Mouse (Mus musculus): ENCODE measurements around the gene Nfib. TPM values are rescaled to one million over a fixed set of nuclear protein-coding genes. Genes with fewer than 3 reads are reported as not detected.
A peak's percentile ranks its signal among the peaks of the same experiment; 100 is the strongest.

The Nfib gene
- polyA plus RNA-seq (2016; fragmentation: Nextera tagmentation; extraction: Ambion mirVana): 58.4 and 63.1 TPM in 2 replicates

DNA sequence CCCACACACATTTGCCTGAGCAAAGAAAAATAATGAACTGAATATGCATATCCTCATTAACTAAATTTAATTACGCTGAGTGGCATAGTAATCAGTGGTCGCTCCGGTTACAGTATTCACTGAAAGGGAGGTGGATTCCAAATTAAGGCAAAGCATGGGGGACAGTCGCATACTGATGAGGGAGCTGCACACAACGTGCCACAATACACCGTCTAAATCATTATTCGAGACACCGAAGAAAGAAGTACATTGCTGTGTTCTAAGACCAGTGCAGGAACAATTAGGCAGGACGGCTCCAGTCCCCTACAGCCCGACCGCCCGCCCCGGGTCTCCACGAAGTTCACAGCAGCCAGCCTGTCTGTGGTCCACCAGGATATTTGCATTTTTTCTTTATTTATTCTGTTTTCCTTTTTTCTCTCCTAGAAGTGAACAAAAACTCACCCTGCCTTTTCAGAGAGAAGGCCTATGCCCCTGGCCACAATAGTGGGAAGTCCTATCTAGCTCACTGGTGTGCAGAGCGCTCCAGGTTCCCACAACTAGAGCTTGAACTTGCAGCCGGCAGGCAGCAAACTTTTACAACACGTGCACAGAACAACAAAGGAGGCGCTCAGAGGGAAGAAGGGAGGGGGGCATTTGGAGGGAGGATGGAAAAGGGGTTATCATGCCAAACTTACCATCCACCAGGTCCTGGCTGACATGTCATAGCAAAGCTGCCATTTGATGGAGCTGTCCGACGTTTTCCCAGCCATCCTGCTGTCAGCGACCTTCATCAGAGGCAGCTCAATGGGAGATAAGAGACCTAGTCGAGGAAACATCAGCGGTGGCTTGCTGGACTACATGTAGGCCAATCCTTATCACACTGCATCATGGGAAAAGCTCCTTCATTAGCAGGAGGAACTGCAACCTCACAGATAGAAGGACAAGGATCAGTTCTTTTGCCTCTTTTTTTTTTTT is at the start of gene Nfib:
Gene Nfib (minus strand): TSS at position 910 of the 954 bp plus-strand sequence.
- Histone ChIP-seq H3K36me3 (no peaks in the 10 kb centered on the region), H3K9me3 (replicated peaks) (no peaks in the 10 kb centered on the region), H3K9ac (no peak within 1 kb of the TSS), H3K4me3 (peak within 1 kb of the TSS; percentile 10; the same call in 1 of the 2 replicates), H3K27me3 (no peaks in the 10 kb centered on the region), H3K27ac (peak within 1 kb of the TSS; percentile 82), H3K4me2 (replicated peaks) (peak within 1 kb of the TSS; percentile 38), H3K4me1 (peaks cover 36% of the 10 kb centered on the region)
- 26% methylated on average over 23 of the region's 23 CpGs for WGBS
- ATAC-seq (ENCODE audit: low FRiP score): peak; percentile 94

DNA sequence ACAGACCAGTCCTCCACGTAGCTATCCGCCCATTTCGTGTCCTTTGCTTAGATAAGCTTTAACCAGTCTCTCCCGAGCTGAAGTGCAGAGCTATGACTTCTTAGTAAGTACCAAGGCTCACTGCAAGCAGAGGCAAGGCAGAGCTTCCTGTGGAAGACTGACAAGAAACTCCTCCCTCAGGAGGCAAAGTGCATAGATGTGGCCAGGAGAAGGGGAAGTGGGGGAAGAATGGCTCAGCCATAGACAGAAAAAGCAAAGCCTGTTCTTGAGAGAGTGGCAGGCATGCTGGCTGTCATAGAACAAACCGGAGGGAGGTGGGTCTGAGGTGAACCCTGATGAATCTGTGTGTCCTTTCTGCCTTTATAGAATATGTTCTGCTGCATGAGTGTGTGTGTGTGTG is 30.2 kb upstream of the Nfib start:
- WGBS: 72% methylated on average over 5 of the region's 5 CpGs
- no peak for ATAC-seq (ENCODE audit: low FRiP score)
- H3K27me3 ChIP-seq: no peaks in the 10 kb centered on the region
- no peak overlapping the region for H3K27ac ChIP-seq
- H3K36me3 ChIP-seq: no peaks in the 10 kb centered on the region
- H3K9me3 ChIP-seq (replicated peaks): no peaks in the 10 kb centered on the region
- no peaks in the 10 kb centered on the region for H3K4me1 ChIP-seq
- no peak overlapping the region for H3K4me3 ChIP-seq
- H3K9ac ChIP-seq: no peak overlapping the region
- H3K4me2 ChIP-seq (replicated peaks): no peak overlapping the region

DNA sequence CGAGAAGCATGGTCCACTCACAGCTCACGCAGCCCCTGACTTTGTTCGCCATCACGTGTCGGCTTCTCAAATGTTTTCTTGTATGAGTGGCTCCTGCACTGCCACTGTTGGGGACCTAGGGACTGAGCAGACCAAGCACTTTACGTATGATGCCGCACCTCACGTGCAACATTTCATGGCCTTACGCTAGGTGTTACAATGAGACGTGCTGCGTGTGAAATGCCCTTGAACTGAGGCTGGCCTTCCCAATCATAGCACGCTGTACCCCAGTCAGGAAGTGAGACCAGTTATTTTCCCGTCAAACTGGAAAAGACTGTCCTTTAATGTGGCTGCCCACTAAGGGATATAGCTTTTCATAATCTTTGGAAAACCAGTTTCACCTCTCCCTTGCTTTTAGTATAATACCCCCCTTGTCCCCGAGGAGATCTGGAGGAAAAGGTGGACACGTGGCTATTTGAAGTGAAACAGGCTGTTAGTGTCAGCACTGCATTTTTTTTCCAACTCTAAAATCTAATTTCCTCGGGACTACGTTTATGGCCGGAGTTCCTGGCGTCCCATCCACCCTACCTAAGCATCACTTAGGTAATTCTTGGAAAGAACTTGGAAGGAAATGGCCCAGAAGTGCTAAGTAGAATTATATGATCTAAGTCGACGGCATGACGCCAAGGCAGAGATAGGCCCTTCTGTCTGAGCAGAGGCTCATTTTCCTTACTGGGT is 29.4 kb upstream of the Nfib start:
- no peak overlapping the region for H3K4me3 ChIP-seq
- whole genome bisulfite sequencing: 87% methylated on average over 22 of the region's 22 CpGs
- no peaks in the 10 kb centered on the region for H3K4me1 ChIP-seq
- no peak overlapping the region for H3K4me2 ChIP-seq (replicated peaks)
- H3K9me3 ChIP-seq (replicated peaks): no peaks in the 10 kb centered on the region
- H3K36me3 ChIP-seq: no peaks in the 10 kb centered on the region
- H3K27ac ChIP-seq: no peak overlapping the region
- no peak for ATAC-seq (ENCODE audit: low FRiP score)
- H3K9ac ChIP-seq: no peak overlapping the region
- no peaks in the 10 kb centered on the region for H3K27me3 ChIP-seq

DNA sequence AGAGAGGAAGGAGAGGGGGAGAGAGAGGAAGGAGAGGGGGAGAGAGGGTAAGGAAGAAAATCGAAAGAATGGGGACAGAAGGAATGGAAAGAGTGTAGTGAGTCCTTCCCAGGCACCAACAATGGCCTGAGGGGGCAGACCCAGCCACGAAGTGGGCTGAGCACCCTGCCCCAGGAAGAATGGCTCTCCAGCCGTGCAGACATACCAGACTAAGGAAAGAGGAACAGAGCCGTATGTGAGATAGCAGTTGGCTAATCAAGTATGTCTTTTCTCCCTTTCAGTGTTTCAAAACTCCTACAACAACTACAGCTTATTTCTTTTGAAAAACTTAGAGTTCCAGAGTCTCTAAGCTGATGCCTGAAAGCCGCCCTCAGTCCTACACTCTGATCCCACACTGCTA is 28.8 kb upstream of the Nfib start:
- WGBS: 54% methylated on average over 5 of the region's 5 CpGs
- no peak for ATAC-seq (ENCODE audit: low FRiP score)

DNA sequence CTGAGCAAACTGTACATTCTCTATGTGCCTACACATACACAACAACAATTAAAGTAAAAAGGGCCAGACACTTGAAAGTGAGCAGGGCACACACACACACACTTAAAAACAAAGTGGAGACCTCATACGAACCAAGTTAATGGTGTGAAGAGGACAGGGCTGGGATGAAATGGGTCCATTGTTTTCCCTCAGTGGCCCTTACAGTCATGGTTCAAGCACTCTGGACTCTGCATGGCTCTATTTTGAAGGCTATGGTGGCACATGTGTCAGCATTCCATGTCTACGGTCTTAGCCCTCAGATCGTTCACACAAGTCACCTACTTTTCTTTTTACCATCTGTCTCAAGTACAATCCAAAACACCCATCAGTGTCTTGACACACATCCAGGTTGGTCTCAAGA is 28.1 kb upstream of the Nfib start:
- no peak overlapping the region for H3K4me2 ChIP-seq (replicated peaks)
- H3K9ac ChIP-seq: no peak overlapping the region
- H3K27me3 ChIP-seq: no peaks in the 10 kb centered on the region
- WGBS: 78% methylated on average over 3 of the region's 3 CpGs
- H3K36me3 ChIP-seq: no peaks in the 10 kb centered on the region
- no peak overlapping the region for H3K4me3 ChIP-seq
- H3K4me1 ChIP-seq: no peaks in the 10 kb centered on the region
- ATAC-seq (ENCODE audit: low FRiP score): no peak
- no peak overlapping the region for H3K27ac ChIP-seq
- no peaks in the 10 kb centered on the region for H3K9me3 ChIP-seq (replicated peaks)

More for the DNA sequence above, 28.8 kb upstream of the Nfib start:
- H3K27me3 ChIP-seq: no peaks in the 10 kb centered on the region
- H3K9me3 ChIP-seq (replicated peaks): no peaks in the 10 kb centered on the region
- no peak overlapping the region for H3K27ac ChIP-seq
- H3K4me2 ChIP-seq (replicated peaks): no peak overlapping the region
- H3K4me3 ChIP-seq: no peak overlapping the region
- no peak overlapping the region for H3K9ac ChIP-seq
- H3K4me1 ChIP-seq: no peaks in the 10 kb centered on the region
- H3K36me3 ChIP-seq: no peaks in the 10 kb centered on the region

DNA sequence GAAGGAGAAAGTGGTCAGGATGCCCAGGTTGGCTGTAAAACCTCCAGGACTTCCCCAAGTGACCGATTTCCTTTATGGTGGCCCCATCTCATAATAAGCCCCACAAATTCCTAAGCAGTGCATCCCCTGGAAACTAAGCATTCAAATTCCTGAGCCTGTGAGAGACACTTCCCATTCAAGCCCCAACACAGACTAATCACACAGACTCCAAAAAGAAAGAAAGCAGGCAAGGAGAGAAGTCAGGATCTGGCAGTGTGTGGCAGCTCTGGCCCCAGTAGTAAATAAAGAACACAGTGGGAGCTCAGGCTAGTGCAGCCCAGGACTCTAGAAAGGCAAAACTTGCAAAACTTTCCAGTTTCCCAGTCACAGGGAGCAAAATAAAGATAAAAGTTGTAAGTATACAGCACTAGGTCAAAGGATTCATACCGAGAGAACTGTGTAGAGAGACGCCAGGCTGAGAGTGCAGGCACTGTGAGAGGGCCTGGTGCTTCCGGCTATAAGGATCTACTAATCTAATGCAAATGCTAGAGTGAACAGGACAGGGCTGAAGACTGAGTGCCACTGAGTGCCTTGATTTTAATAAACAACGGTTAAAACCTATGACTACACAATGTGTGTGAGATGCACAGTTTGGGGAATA is 24.8 kb upstream of the Nfib start:
- WGBS: 31% methylated on average over 5 of the region's 5 CpGs
- H3K9me3 ChIP-seq (replicated peaks): no peaks in the 10 kb centered on the region
- H3K9ac ChIP-seq: no peak overlapping the region
- H3K4me3 ChIP-seq: no peak overlapping the region
- ATAC-seq (ENCODE audit: low FRiP score): 0 out of 2 replicates have a peak, but pooled peaks have one; percentile 32
- no peaks in the 10 kb centered on the region for H3K27me3 ChIP-seq
- peak overlapping the region; percentile 70 for H3K27ac ChIP-seq
- no peak overlapping the region for H3K4me2 ChIP-seq (replicated peaks)
- no peaks in the 10 kb centered on the region for H3K4me1 ChIP-seq
- H3K36me3 ChIP-seq: no peaks in the 10 kb centered on the region

DNA sequence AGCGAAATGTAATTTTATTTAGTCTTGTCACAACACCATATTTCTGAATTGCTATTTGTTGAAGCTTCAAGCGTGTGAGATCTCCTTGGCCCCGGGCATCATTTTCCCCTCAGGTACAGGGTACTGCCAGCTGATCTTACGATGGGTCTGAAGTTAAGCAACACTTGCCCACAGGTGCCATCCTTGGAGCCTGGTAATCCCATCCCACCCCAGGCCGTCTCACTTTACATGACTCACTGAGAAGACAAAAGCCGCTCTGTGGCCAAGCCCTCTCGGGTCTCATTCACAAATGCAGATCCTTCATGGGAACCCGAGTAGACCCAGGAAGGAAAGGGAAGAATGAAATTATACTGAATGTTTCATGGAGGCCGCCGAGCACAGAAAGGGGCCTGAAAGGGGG is 18.5 kb upstream of the Nfib start:
- Histone ChIP-seq H3K36me3 (no peaks in the 10 kb centered on the region), H3K27me3 (no peaks in the 10 kb centered on the region), H3K4me2 (replicated peaks) (no peak overlapping the region), H3K4me1 (no peaks in the 10 kb centered on the region), H3K27ac (no peak overlapping the region), H3K4me3 (no peak overlapping the region), H3K9me3 (replicated peaks) (peaks cover 12% of the 10 kb centered on the region), H3K9ac (no peak overlapping the region)
- ATAC-seq (ENCODE audit: low FRiP score): no peak
- 65% methylated on average over 10 of the region's 10 CpGs for WGBS

DNA sequence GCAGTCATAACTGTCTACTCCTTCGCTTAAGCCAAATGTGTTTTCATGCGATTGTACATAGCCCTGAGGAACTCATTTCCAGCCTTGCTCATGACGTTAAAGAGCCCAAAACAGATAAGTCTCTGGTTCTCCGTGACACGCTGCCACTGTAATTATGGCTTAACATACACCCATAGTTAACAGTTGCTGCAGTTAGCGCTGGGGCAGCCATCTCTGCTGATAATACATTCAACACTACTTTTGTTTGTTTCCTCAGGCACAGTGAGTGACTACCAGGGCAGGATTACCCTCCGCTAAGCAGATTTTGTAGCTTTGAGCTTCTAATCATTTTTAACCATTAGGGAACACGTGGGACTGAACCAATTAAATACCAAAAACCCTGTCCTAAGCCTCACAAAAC is 17.5 kb upstream of the Nfib start:
- H3K27me3 ChIP-seq: no peaks in the 10 kb centered on the region
- H3K9ac ChIP-seq: no peak overlapping the region
- H3K4me2 ChIP-seq (replicated peaks): no peak overlapping the region
- H3K4me3 ChIP-seq: no peak overlapping the region
- H3K9me3 ChIP-seq (replicated peaks): peaks cover 15% of the 10 kb centered on the region
- no peaks in the 10 kb centered on the region for H3K4me1 ChIP-seq
- H3K36me3 ChIP-seq: no peaks in the 10 kb centered on the region
- ATAC-seq (ENCODE audit: low FRiP score): no peak
- no peak overlapping the region for H3K27ac ChIP-seq
- WGBS: 87% methylated on average over 8 of the region's 8 CpGs

DNA sequence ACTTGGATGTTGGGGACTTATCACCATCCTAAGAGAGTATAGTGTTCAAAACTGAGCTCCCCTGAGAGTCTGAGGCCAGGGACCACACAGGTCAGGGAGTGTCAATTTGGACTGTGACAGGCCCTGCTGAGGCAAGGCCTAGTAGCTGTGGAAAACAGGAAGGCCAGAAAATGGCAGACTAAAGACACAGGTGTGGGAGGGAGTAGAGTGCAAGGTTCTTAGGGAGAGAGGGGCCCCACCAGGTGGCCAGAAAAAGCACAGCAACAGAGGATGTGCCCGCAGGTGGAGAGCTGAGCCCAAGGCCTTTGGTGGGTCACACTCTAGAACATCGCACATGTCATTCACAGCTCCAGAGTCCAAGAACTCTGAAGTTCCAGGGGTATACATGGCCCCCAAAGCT is 10.3 kb upstream of the Nfib start:
- Histone ChIP-seq H3K9ac (no peak overlapping the region), H3K27ac (no peak overlapping the region), H3K4me1 (no peaks in the 10 kb centered on the region), H3K9me3 (replicated peaks) (peaks cover 11% of the 10 kb centered on the region), H3K27me3 (no peaks in the 10 kb centered on the region), H3K4me3 (no peak overlapping the region), H3K4me2 (replicated peaks) (no peak overlapping the region), H3K36me3 (no peaks in the 10 kb centered on the region)
- ATAC-seq (ENCODE audit: low FRiP score): no peak
- WGBS: 83% methylated on average over 2 of the region's 2 CpGs

DNA sequence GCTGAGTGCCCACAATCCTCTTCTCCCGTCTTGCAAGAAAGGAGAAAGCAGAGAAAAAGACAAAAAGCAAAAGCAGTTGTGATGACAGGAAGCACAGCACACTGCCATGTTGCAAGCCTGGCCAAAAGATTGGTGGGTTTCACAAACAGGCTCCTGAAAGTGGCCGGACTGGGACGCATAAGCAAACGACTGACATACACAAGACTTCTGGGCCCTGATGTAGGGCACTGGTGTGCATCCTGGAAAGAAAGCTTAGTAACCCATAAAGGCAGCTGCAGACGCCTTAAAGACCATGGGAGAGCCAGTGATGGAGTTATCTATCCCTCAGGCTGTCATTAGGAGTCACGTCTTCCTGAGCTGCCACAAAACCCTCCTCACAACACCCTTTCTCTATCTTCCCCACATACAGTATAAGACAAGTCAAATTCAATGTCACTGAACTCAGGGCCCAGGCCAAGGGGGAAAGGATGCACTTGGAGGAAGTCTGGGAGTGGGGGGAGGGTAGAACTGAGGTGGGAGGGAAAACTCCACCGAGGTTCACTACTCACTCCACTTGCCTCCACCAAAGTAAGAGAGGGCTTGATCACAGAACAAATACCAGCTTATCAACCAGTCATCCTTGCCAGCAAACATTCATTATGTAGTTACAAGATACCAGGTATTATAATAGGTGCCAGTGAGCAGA is 6.2 kb upstream of the Nfib start:
- no peak overlapping the region for H3K4me3 ChIP-seq
- peaks cover 7% of the 10 kb centered on the region; the same call in 1 of the 2 replicates for H3K4me1 ChIP-seq
- H3K27ac ChIP-seq: no peak overlapping the region
- WGBS: 82% methylated on average over 7 of the region's 7 CpGs
- H3K9ac ChIP-seq: no peak overlapping the region
- no peaks in the 10 kb centered on the region for H3K36me3 ChIP-seq
- no peaks in the 10 kb centered on the region for H3K9me3 ChIP-seq (replicated peaks)
- ATAC-seq (ENCODE audit: low FRiP score): no peak
- no peak overlapping the region for H3K4me2 ChIP-seq (replicated peaks)
- no peaks in the 10 kb centered on the region for H3K27me3 ChIP-seq

DNA sequence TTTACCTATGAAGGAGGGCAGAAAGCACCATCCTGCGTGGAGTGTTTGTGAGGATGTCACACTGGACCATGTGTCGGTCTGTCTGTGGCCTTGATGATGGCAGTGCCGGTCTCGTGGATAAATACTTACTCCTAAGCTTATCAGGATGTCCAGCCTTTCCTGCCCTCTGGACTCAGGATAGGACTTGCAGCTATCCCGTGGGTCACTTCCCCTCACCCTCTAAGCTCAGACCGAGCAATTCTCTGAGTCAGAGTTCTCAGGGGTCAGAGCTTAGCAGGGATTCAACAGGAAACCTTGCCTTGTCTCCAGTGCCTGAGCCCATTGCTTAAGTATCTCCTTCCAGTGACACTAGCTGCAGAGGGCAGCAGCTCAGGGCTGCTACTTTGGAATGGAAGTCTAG is 4.1 kb upstream of the Nfib start:
- 82% methylated on average over 6 of the region's 6 CpGs for WGBS

DNA sequence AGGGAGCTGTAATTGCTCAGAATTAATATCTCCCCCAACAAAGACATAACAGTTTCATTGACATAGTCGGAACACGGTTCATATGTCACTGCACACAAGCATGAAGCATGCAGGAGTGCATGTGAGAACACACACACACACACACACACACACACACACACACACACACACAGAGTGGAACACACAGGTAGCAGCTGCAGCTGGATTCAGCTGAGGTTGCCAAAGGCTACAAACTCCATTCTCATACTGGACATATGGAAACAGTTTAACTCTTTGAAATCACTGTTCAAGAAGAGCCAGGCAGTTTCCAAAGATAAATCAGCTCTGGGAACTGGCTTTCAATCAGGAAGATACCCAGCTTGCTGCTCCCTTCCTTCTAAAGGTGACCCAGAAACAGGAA is 462 bp upstream of the Nfib start:
- Histone ChIP-seq H3K9ac (no peak overlapping the region), H3K36me3 (no peaks in the 10 kb centered on the region), H3K4me3 (no peak overlapping the region), H3K9me3 (replicated peaks) (no peaks in the 10 kb centered on the region), H3K4me2 (replicated peaks) (no peak overlapping the region), H3K27ac (peak overlapping the region; percentile 82), H3K27me3 (no peaks in the 10 kb centered on the region), H3K4me1 (peaks cover 36% of the 10 kb centered on the region)
- ATAC-seq (ENCODE audit: low FRiP score): no peak
- WGBS: 44% methylated on average over 2 of the region's 2 CpGs

More for the DNA sequence above, 4.1 kb upstream of the Nfib start:
- H3K9ac ChIP-seq: no peak overlapping the region
- no peaks in the 10 kb centered on the region for H3K27me3 ChIP-seq
- no peak for ATAC-seq (ENCODE audit: low FRiP score)
- no peak overlapping the region for H3K27ac ChIP-seq
- no peak overlapping the region for H3K4me2 ChIP-seq (replicated peaks)
- H3K4me3 ChIP-seq: no peak overlapping the region
- H3K4me1 ChIP-seq: peaks cover 26% of the 10 kb centered on the region
- no peaks in the 10 kb centered on the region for H3K36me3 ChIP-seq
- H3K9me3 ChIP-seq (replicated peaks): no peaks in the 10 kb centered on the region
